Mouse (Mus musculus): ENCODE results near the gene Dph1. TPM values are rescaled to one million over a fixed set of nuclear protein-coding genes. Genes with fewer than 3 reads are reported as not detected.

The Dph1 gene
- polyA plus RNA-seq, 1 experiment from 2014 or later = 21.3 TPM

DNA sequence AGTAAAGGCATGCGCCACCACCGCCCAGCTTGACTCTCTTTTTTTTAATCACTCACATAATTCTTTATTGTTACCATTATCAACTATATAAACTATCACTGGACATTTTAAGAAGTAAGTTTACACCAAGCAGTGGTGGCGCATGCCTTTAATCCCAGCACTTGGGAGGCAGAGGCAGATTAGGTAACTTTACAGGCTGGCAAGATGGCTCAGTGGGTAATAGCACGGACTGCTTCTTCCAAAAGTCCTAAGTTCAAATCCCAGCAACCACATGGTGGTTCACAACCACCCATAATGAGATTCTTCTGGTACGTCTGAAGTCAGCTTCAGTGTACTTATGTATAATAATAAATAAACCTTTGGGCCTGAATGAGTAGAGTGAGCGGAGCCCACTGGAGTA, 61.6 kb downstream of the Dph1 start:
- Histone ChIP-seq H3K4me1 (peaks cover 22% of the 10 kb centered on the region), H3K9me3 (no peaks in the 10 kb centered on the region), H3K4me2 (no peak overlapping the region), H3K4me3 (no peak overlapping the region), H3K36me3 (0 out of 2 replicates have a peak, but pooled peaks cover 3% of the 10 kb centered on the region), H3K27ac (replicated peaks) (no peak overlapping the region), H3K9ac (no peak overlapping the region), H3K27me3 (replicated peaks) (no peaks in the 10 kb centered on the region)
- WGBS = 89% methylated on average over 6 of the region's 6 CpGs
- no peak for ATAC-seq (ENCODE audit: extremely low read depth, insufficient number of reproducible peaks, low FRiP score, low TSS enrichment)

MicroRNA genes within 50 kb of the gene (microRNA counts, 519-probe panel; counts per million panel counts)
- 3,095 counts per million, percentile 67 among the panel's probes with 10 or more counts for microRNA mmu-miR-132
- 209 counts per million, percentile 61 among the panel's probes with 10 or more counts for microRNA mmu-miR-212

Small RNA genes lying within 50 kb of the gene (microRNA-seq; reads per million reads assigned to microRNA genes)
- gene Mir132 = 194 reads per million, percentile 62 among the genes with 10 or more reads in this experiment
- gene Mir212 = 20.4 reads per million, percentile 35 among the genes with 10 or more reads in this experiment

Other genes with a start within 250 kb of the Dph1 start
- gene Hic1, start 21.7 kb downstream of the Dph1 start, polyA plus RNA-seq (2015; fragmentation: Nextera tagmentation; extraction: Ambion mirVana) = 9.4 and 9.5 TPM in 2 replicates
- 15.2 and 16.4 TPM in 2 replicates for gene Ovca2, start 12.4 kb downstream of the Dph1 start, polyA plus RNA-seq (2015; fragmentation: Nextera tagmentation; extraction: Ambion mirVana)
- gene Rtn4rl1, start 2.5 kb upstream of the Dph1 start, polyA plus RNA-seq (2015; fragmentation: Nextera tagmentation; extraction: Ambion mirVana) = 10.2 and 12.4 TPM in 2 replicates
- 85.8 and 88.4 TPM in 2 replicates for gene Rpa1, start 157.1 kb upstream of the Dph1 start, polyA plus RNA-seq (2015; fragmentation: Nextera tagmentation; extraction: Ambion mirVana)
- 12.9 and 13.1 TPM in 2 replicates for gene Smyd4, start 157.2 kb upstream of the Dph1 start, polyA plus RNA-seq (2015; fragmentation: Nextera tagmentation; extraction: Ambion mirVana)
- gene Serpinf1, start 231.5 kb upstream of the Dph1 start, polyA plus RNA-seq (2015; fragmentation: Nextera tagmentation; extraction: Ambion mirVana) = 30.2 and 34.2 TPM in 2 replicates
- 1.5 and 14.5 TPM in 2 replicates for gene Serpinf2, start 248.3 kb upstream of the Dph1 start, polyA plus RNA-seq (2015; fragmentation: Nextera tagmentation; extraction: Ambion mirVana)